Comparison of ENCODE assay signal across 29 mouse cellular contexts in genomic region chr11:82340900-82341299, GRCm38 (mm10). TPM values are rescaled to one million over a fixed set of nuclear protein-coding genes. Genes with fewer than 3 reads are reported as not detected.
DNase-seq lines count a peak whose midpoint lies in the region; ATAC-seq lines count a peak whose summit lies in the region.
"Had no signal": no experiment of that assay in that cellular context is flagged by ENCODE, and none has a peak within 500 bp of the region (broad histone marks: within the 10 kb centered on the region; RNA-seq: fewer than 3 reads in every experiment).

No protein-coding gene starts in this region.

- ATAC-seq in hindbrain, embryonic 13.5 days (ENCODE audit: low FRiP score), result no peak
- ATAC-seq in hindbrain, embryonic 16.5 days, result no peak
- no peak for ATAC-seq in neural tube, embryonic 11.5 days (ENCODE audit: insufficient read depth, low FRiP score, low TSS enrichment)
- ATAC-seq in inflammation-experienced regulatory T-cells, adult 6 months, result no peak
- ATAC-seq: activated CD4-positive, CD25-positive, alpha-beta regulatory T cell, adult 4 months; forebrain, embryonic 15.5 days; intestine, embryonic 15.5 days; midbrain, embryonic 13.5 days had no signal

- WGBS in heart, embryonic 10.5 days, result 44% methylated on average over 2 of the region's 2 CpGs
- WGBS in hindbrain, embryonic 13.5 days, result 54% methylated on average over 2 of the region's 2 CpGs
- 61% methylated on average over 2 of the region's 2 CpGs for WGBS in hindbrain, embryonic 16.5 days
- WGBS in neural tube, embryonic 11.5 days, result 51% methylated on average over 2 of the region's 2 CpGs

- intact Hi-C loops in heart, postnatal 36 days (cut with DNase I), result no loop called here

- 0 out of 2 replicates have a peak overlapping the region, but pooled peaks have one; percentile 31 for H3K27ac ChIP-seq in heart, embryonic 10.5 days
- H3K27ac ChIP-seq in hindbrain, embryonic 13.5 days, result peak overlapping the region; percentile 67; the same call in 1 of the 2 replicates
- no peak overlapping the region for H3K27ac ChIP-seq in hindbrain, embryonic 16.5 days (ENCODE audit: low read depth, low read length)
- peak overlapping the region; percentile 42; the same call in 1 of the 2 replicates for H3K27ac ChIP-seq in neural tube, embryonic 11.5 days (ENCODE audit: low read depth, low read length)
- H3K27ac ChIP-seq: forebrain, embryonic 15.5 days; intestine, embryonic 15.5 days; liver, embryonic 15.5 days; midbrain, embryonic 13.5 days had no signal

- H3K9ac ChIP-seq in hindbrain, embryonic 13.5 days, result no peak overlapping the region
- H3K9ac ChIP-seq in hindbrain, embryonic 16.5 days (ENCODE audit: low read depth, low read length), result no peak overlapping the region
- no peak overlapping the region for H3K9ac ChIP-seq in neural tube, embryonic 11.5 days (ENCODE audit: low read length)
- H3K9ac ChIP-seq: forebrain, embryonic 15.5 days; intestine, embryonic 15.5 days; liver, embryonic 15.5 days; midbrain, embryonic 13.5 days had no signal

- no peaks in the 10 kb centered on the region for H3K9me3 ChIP-seq in heart, embryonic 10.5 days
- H3K9me3 ChIP-seq in hindbrain, embryonic 13.5 days, result no peaks in the 10 kb centered on the region
- H3K9me3 ChIP-seq in hindbrain, embryonic 16.5 days (ENCODE audit: control insufficient read depth, low read length), result no peaks in the 10 kb centered on the region
- H3K9me3 ChIP-seq in neural tube, embryonic 11.5 days (ENCODE audit: control insufficient read depth, low read length), result no peaks in the 10 kb centered on the region
- H3K9me3 ChIP-seq: forebrain, embryonic 15.5 days; intestine, embryonic 15.5 days; liver, embryonic 15.5 days; midbrain, embryonic 13.5 days had no signal

- H3K27me3 ChIP-seq in heart, embryonic 10.5 days (ENCODE audit: insufficient read depth, poor library complexity, severe bottlenecking), result 0 out of 2 replicates have a peak, but pooled peaks cover 4% of the 10 kb centered on the region
- no peaks in the 10 kb centered on the region for H3K27me3 ChIP-seq in hindbrain, embryonic 13.5 days
- H3K27me3 ChIP-seq in hindbrain, embryonic 16.5 days (replicated peaks; ENCODE audit: control insufficient read depth, insufficient read depth, low read length), result no peaks in the 10 kb centered on the region
- H3K27me3 ChIP-seq in neural tube, embryonic 11.5 days (ENCODE audit: control insufficient read depth, insufficient read depth, low read length), result no peaks in the 10 kb centered on the region
- H3K27me3 ChIP-seq: forebrain, embryonic 15.5 days; intestine, embryonic 15.5 days; liver, embryonic 15.5 days; midbrain, embryonic 13.5 days had no signal

- no peaks in the 10 kb centered on the region for H3K36me3 ChIP-seq in heart, embryonic 10.5 days
- H3K36me3 ChIP-seq in hindbrain, embryonic 13.5 days, result no peaks in the 10 kb centered on the region
- no peaks in the 10 kb centered on the region for H3K36me3 ChIP-seq in hindbrain, embryonic 16.5 days (ENCODE audit: control insufficient read depth, insufficient read depth, low read length)
- H3K36me3 ChIP-seq in neural tube, embryonic 11.5 days (ENCODE audit: control insufficient read depth, insufficient read depth, low read length), result no peaks in the 10 kb centered on the region
- H3K36me3 ChIP-seq: forebrain, embryonic 15.5 days; G1E; intestine, embryonic 15.5 days; liver, embryonic 15.5 days; midbrain, embryonic 13.5 days had no signal

- H3K4me3 ChIP-seq in heart, embryonic 10.5 days, result no peak overlapping the region
- no peak overlapping the region for H3K4me3 ChIP-seq in hindbrain, embryonic 13.5 days
- no peak overlapping the region for H3K4me3 ChIP-seq in hindbrain, embryonic 16.5 days (ENCODE audit: low read length)
- H3K4me3 ChIP-seq in neural tube, embryonic 11.5 days (ENCODE audit: low read depth, low read length), result no peak overlapping the region
- H3K4me3 ChIP-seq: forebrain, embryonic 15.5 days; intestine, embryonic 15.5 days; liver, embryonic 15.5 days; midbrain, embryonic 13.5 days; myocyte had no signal

- no peak overlapping the region for H3K4me2 ChIP-seq in hindbrain, embryonic 13.5 days
- no peak overlapping the region for H3K4me2 ChIP-seq in hindbrain, embryonic 16.5 days (ENCODE audit: low read length)
- no peak overlapping the region for H3K4me2 ChIP-seq in neural tube, embryonic 11.5 days (ENCODE audit: low read depth)
- H3K4me2 ChIP-seq: forebrain, embryonic 15.5 days; intestine, embryonic 15.5 days; liver, embryonic 15.5 days; midbrain, embryonic 13.5 days had no signal

- DNase-seq in heart, embryonic 10.5 days (ENCODE audit: low spot score), result no peak
- DNase-seq in heart, postnatal 36 days, result no peak
- no peak for DNase-seq in neural tube, embryonic 11.5 days (ENCODE audit: low spot score)
- no peak for DNase-seq in neural tube, embryonic 10.5 days (ENCODE audit: extremely low spot score, low spot score)
- DNase-seq: cerebellum, adult 9-11 months; embryo, embryonic 11 days; gastrocnemius, postnatal 25 days; lung, postnatal 10 days; right cerebral cortex, adult 18-20 months; thymus, postnatal 14 days had no signal

- H3K4me1 ChIP-seq in heart, embryonic 10.5 days, result peaks cover 24% of the 10 kb centered on the region
- peaks cover 23% of the 10 kb centered on the region for H3K4me1 ChIP-seq in hindbrain, embryonic 13.5 days (replicated peaks)
- H3K4me1 ChIP-seq in hindbrain, embryonic 16.5 days (ENCODE audit: control insufficient read depth, insufficient read depth, low read depth, low read length), result peaks cover 8% of the 10 kb centered on the region
- H3K4me1 ChIP-seq in neural tube, embryonic 11.5 days (ENCODE audit: control insufficient read depth, insufficient read depth, low read length), result peaks cover 4% of the 10 kb centered on the region; the same call in 1 of the 2 replicates
- H3K4me1 ChIP-seq: forebrain, embryonic 15.5 days; intestine, embryonic 15.5 days; liver, embryonic 15.5 days had no signal

RNA-seq across cellular contexts. Expression of gene Ccl1, which starts 35.4 kb away (rescaled TPM):
- polyA plus RNA-seq in heart, embryonic 10.5 days (2016; fragmentation: Nextera tagmentation; extraction: Ambion mirVana), result not detected in 2 replicates
- not detected for total RNA-seq in heart, postnatal 36 days (2021)
- 0.48 and 0.71 TPM in 2 replicates for polyA plus RNA-seq in hindbrain, embryonic 13.5 days (2015; fragmentation: Nextera tagmentation; extraction: Ambion mirVana)
- polyA plus RNA-seq in hindbrain, embryonic 16.5 days (2015; fragmentation: Nextera tagmentation; extraction: Ambion mirVana), result 0.46 TPM in 1 of 2 replicates, not detected in the other
- polyA plus RNA-seq in neural tube, embryonic 11.5 days (2014; fragmentation: Nextera tagmentation; extraction: Ambion mirVana), result not detected in 2 replicates
- 10 to 100 TPM; 30.0 to 99.7 (median 35.8) TPM for polyA plus RNA-seq in inflammation-experienced regulatory T-cells, adult 6 months (2017; shearing (Covaris generic))
- total RNA-seq: adrenal gland, postnatal 10 days; gastrocnemius, postnatal 25 days; layer of hippocampus, postnatal 10 days; left cerebral cortex, adult 8-10 months; megakaryocyte, adult 5-6 weeks had no signal
- polyA plus RNA-seq: embryonic facial prominence, embryonic 14.5 days; forebrain, embryonic 15.5 days; G1E; heart, embryonic 14.5 days; intestine, embryonic 15.5 days; kidney, embryonic 14.5 days; large intestine, adult 2 months; limb, embryonic 11.5 days; liver, embryonic 15.5 days; myocyte had no signal

RNA-seq across cellular contexts. Expression of gene Tmem132e, which starts 47.8 kb away (rescaled TPM):
- polyA plus RNA-seq in heart, embryonic 10.5 days (2016; fragmentation: Nextera tagmentation; extraction: Ambion mirVana), result 0.14 and 0.94 TPM in 2 replicates
- under 1 TPM in 1 of 2 experiments, not detected in 1; 0.14 TPM for total RNA-seq in heart, postnatal 36 days (2021)
- polyA plus RNA-seq in hindbrain, embryonic 13.5 days (2015; fragmentation: Nextera tagmentation; extraction: Ambion mirVana), result 2.0 and 2.2 TPM in 2 replicates
- 2.9 and 3.3 TPM in 2 replicates for polyA plus RNA-seq in hindbrain, embryonic 16.5 days (2015; fragmentation: Nextera tagmentation; extraction: Ambion mirVana)
- 5.4 and 6.4 TPM in 2 replicates for polyA plus RNA-seq in neural tube, embryonic 11.5 days (2014; fragmentation: Nextera tagmentation; extraction: Ambion mirVana)
- not detected for polyA plus RNA-seq in inflammation-experienced regulatory T-cells, adult 6 months (2017; shearing (Covaris generic))
- total RNA-seq: G1E; megakaryocyte, adult 5-6 weeks had no signal
- polyA plus RNA-seq: activated CD4-positive, CD25-positive, alpha-beta regulatory T cell, adult 4 months; G1E; myocyte had no signal

Comparison
In these comparisons a context has a peak if more than half of its experiments do, and no peak if none do; other contexts are left out.
1. RNA of gene Ccl1, which starts 35.4 kb away (polyA plus RNA-seq): 30.0 to 99.7 TPM in inflammation-experienced regulatory T-cells, adult 6 months; 0.48 to 0.71 TPM in hindbrain, embryonic 13.5 days, 0.46 TPM in hindbrain, embryonic 16.5 days, not detected in heart, embryonic 10.5 days and not detected in neural tube, embryonic 11.5 days; every median in the first group is over 10 times any median in the second.